ENCODE assay signal across 7 mouse cellular contexts in the genomic region with DNA sequence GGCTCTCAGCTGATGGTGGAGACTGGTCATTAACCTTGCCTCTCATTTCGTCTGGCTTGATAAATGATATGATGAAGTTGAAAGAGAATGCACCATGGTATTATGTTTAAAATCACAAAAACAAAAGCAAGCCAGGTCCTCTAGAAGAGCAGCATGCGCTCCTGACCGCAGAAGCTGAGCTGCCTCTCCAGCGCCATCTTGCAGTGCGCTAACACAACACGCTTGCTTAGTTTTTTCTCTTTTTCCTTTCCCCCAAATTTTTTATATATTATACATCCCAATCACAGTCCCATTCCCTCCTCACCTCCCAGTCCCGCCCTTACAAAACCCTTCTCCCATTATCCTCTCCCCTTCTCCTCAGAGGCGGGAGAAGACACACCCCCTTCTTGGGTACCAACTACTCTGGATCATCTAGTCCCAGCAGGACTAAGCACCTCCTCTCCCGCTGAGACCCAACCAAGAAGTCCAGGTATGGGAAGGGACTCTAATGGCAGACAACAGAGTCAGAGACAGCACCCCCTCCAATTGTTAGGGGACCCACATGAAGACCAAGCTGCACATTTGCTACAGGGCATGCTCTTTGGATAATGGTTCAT. TPM values are rescaled to one million over a fixed set of nuclear protein-coding genes. Genes with fewer than 3 reads are reported as not detected.
DNase-seq lines count a peak whose midpoint lies in the region; ATAC-seq and TF ChIP-seq lines count a peak whose summit lies in the region.

No protein-coding gene starts in this region.

- intact Hi-C loops in left cerebral cortex, adult 2 months (cut with DNase I), result loop anchor here (5.0 kb wide), 1 partner anchor 73 kb away; no protein-coding TSS in a partner anchor

- 0 out of 2 replicates have a peak, but pooled peaks have one; percentile 36 for TF ChIP-seq POLR2A in cortical plate, adult 2 months (IDR thresholded peaks at IDR 0.05; ENCODE audit: extremely low read depth, insufficient read depth, low read length)

- ATAC-seq in midbrain, embryonic 11.5 days (ENCODE audit: low FRiP score), result peak; percentile 19; the same call in 1 of the 2 replicates

- DNase-seq in left cerebral cortex, adult 2 months (ENCODE audit: extremely low spot score in 1 of 2, low spot score in 2 of 2), result peak in 1 of 2 experiments; percentile 21
- no peak for DNase-seq in left cerebral cortex, adult 9 months (ENCODE audit: low spot score in 2 of 2)
- peak; percentile 22 for DNase-seq in hindbrain, embryonic 10.5 days (ENCODE audit: low spot score)
- DNase-seq in midbrain, embryonic 11.5 days (ENCODE audit: low spot score, missing footprints), result peak; percentile 88
- no peak for DNase-seq in spleen, postnatal 36 days (ENCODE audit: low spot score in 2 of 2)
- no peak for DNase-seq in thymus, adult 18-20 months

- peak; percentile 45 for TF ChIP-seq CTCF in left cerebral cortex, adult 2 months (IDR thresholded peaks at IDR 0.05)
- peak; percentile 43; the same call in 1 of the 2 replicates for TF ChIP-seq CTCF in cortical plate, adult 2 months (IDR thresholded peaks at IDR 0.05; ENCODE audit: extremely low read depth, insufficient read depth, low read length)

- peak overlapping the region; percentile 55 for H3K4me3 ChIP-seq in left cerebral cortex, adult 2 months
- peak overlapping the region; percentile 77 for H3K4me3 ChIP-seq in cortical plate, adult 2 months (ENCODE audit: insufficient read depth, low read length)
- peak overlapping the region; percentile 51 for H3K4me3 ChIP-seq in hindbrain, embryonic 10.5 days
- H3K4me3 ChIP-seq in midbrain, embryonic 11.5 days (ENCODE audit: low read depth, low read length), result peak overlapping the region; percentile 39

- H3K4me2 ChIP-seq in midbrain, embryonic 11.5 days, result peak overlapping the region; percentile 75

- no peaks in the 10 kb centered on the region for H3K36me3 ChIP-seq in hindbrain, embryonic 10.5 days
- no peaks in the 10 kb centered on the region for H3K36me3 ChIP-seq in midbrain, embryonic 11.5 days (ENCODE audit: control insufficient read depth, insufficient read depth, low read length)

- H3K27me3 ChIP-seq in hindbrain, embryonic 10.5 days (ENCODE audit: insufficient read depth, poor library complexity, severe bottlenecking), result peaks cover 31% of the 10 kb centered on the region
- H3K27me3 ChIP-seq in midbrain, embryonic 11.5 days (ENCODE audit: control insufficient read depth, insufficient read depth, low read length), result peaks cover 3% of the 10 kb centered on the region; the same call in 1 of the 2 replicates

- peak overlapping the region; percentile 55 for H3K9ac ChIP-seq in midbrain, embryonic 11.5 days (ENCODE audit: low read length)

- H3K27ac ChIP-seq in left cerebral cortex, adult 2 months, result peak overlapping the region; percentile 87
- peak overlapping the region; percentile 6; the same call in 1 of the 2 replicates for H3K27ac ChIP-seq in cortical plate, adult 2 months (ENCODE audit: insufficient read depth, low read length)
- H3K27ac ChIP-seq in hindbrain, embryonic 10.5 days, result peak overlapping the region; percentile 26; the same call in 1 of the 2 replicates
- H3K27ac ChIP-seq in midbrain, embryonic 11.5 days (ENCODE audit: low read depth, low read length), result no peak overlapping the region

- H3K4me1 ChIP-seq in cortical plate, adult 2 months (ENCODE audit: control insufficient read depth, insufficient read depth, low read length), result no peaks in the 10 kb centered on the region
- H3K4me1 ChIP-seq in hindbrain, embryonic 10.5 days (replicated peaks), result peaks cover 4% of the 10 kb centered on the region
- H3K4me1 ChIP-seq in midbrain, embryonic 11.5 days (ENCODE audit: control insufficient read depth, insufficient read depth, low read length), result peaks cover 3% of the 10 kb centered on the region

- no peaks in the 10 kb centered on the region for H3K9me3 ChIP-seq in hindbrain, embryonic 10.5 days
- no peaks in the 10 kb centered on the region for H3K9me3 ChIP-seq in midbrain, embryonic 11.5 days (ENCODE audit: control insufficient read depth, low read length)

- WGBS in hindbrain, embryonic 10.5 days, result 14% methylated on average over 9 of the region's 9 CpGs
- WGBS in midbrain, embryonic 11.5 days, result 14% methylated on average over 9 of the region's 9 CpGs

RNA-seq across cellular contexts. Expression of a gene that starts 0.4 kb away (rescaled TPM):
- 10 to 100 TPM; 19.4 to 22.3 TPM for total RNA-seq in left cerebral cortex, adult 2 months (2021)
- 17.2 and 20.5 TPM in 2 replicates for polyA plus RNA-seq in cortical plate, adult 2 months (2012; rRNA removed)
- polyA plus RNA-seq in hindbrain, embryonic 10.5 days (2016; fragmentation: Nextera tagmentation; extraction: Ambion mirVana), result 0.21 TPM in 1 of 2 replicates, not detected in the other
- polyA plus RNA-seq in midbrain, embryonic 11.5 days (2014; fragmentation: Nextera tagmentation; extraction: Ambion mirVana), result 0.04 and 0.06 TPM in 2 replicates

RNA-seq across cellular contexts. Expression of a gene that starts 43.5 kb away (rescaled TPM):
- total RNA-seq in left cerebral cortex, adult 2 months (2021), result not detected
- 0.04 TPM in 2 replicates for polyA plus RNA-seq in cortical plate, adult 2 months (2012; rRNA removed)
- polyA plus RNA-seq in hindbrain, embryonic 10.5 days (2016; fragmentation: Nextera tagmentation; extraction: Ambion mirVana), result 0.04 TPM in 1 of 2 replicates, not detected in the other
- polyA plus RNA-seq in midbrain, embryonic 11.5 days (2014; fragmentation: Nextera tagmentation; extraction: Ambion mirVana), result 0.05 and 0.08 TPM in 2 replicates

Comparison
In these comparisons a context has a peak if more than half of its experiments do, and no peak if none do; other contexts are left out.
1. DNase-seq: peak in hindbrain, embryonic 10.5 days (single experiment) and midbrain, embryonic 11.5 days (single experiment); none in left cerebral cortex, adult 9 months (0 of 2), spleen, postnatal 36 days (0 of 2) and thymus, adult 18-20 months (0 of 2).
2. RNA of a gene that starts 0.4 kb away (polyA plus RNA-seq): 17.2 to 20.5 TPM in cortical plate, adult 2 months; 0.21 TPM in hindbrain, embryonic 10.5 days and 0.04 to 0.06 TPM in midbrain, embryonic 11.5 days; every median in the first group is over 10 times any median in the second.
3. Peak in every context shown above with its lines, with median percentiles within 50 percentile points of each other: H3K4me3 ChIP-seq.